Mouse (Mus musculus) liver, embryonic 14.5 days (tissue): ENCODE measurements around the gene Wdr27. TPM values are rescaled to one million over a fixed set of nuclear protein-coding genes. Genes with fewer than 3 reads are reported as not detected.

Experiments used
- ATAC-seq: fragments of 200-750 bp; cut with Nextera tagmentation; 2 replicates; pipeline ENCODE4 v1.8.0; 2017; ENCODE audit warnings: moderate number of reproducible peaks, mild to moderate bottlenecking, moderate library complexity; ENCODE audit not compliant: insufficient read depth
- DNase-seq, 3 experiments: peaks; one replicate each; pipeline ENCODE4 v3.0.0-alpha.2; 2012 to 2013; ENCODE audit warnings: low read depth in 3 of 3, low spot score in 3 of 3
- H3K27ac ChIP-seq: fragments of 300-500 bp; sonication (generic); 2 replicates; pipeline ENCODE4 v1.5.1; 2014; ENCODE audit warnings: moderate library complexity, mild to moderate bottlenecking, control low read depth, inconsistent platforms
- H3K27me3 ChIP-seq: fragments of 300-500 bp; sonication (generic); 2 replicates; pipeline ENCODE4 v1.6.1; 2014; ENCODE audit warnings: mild to moderate bottlenecking, low read length, moderate library complexity; ENCODE audit not compliant: control insufficient read depth, insufficient read depth
- H3K36me3 ChIP-seq: fragments of 300-500 bp; sonication (generic); replicated peaks from 2 replicates; pipeline ENCODE4 v1.6.1; 2014; ENCODE audit warnings: low read depth; ENCODE audit not compliant: control insufficient read depth, insufficient read depth
- H3K4me1 ChIP-seq, 2 experiments: fragments of 200-500 bp in 1 of 2; fragments of 300-500 bp in 1 of 2; sonication (generic) in 1 of 2; replicated peaks; 2 replicates each; pipeline ENCODE4 v1.6.1; 2012 to 2014; ENCODE audit warnings: antibody characterized with exemption in 1 of 2, inconsistent platforms in 1 of 2, low read length in 1 of 2; ENCODE audit not compliant: control insufficient read depth in 2 of 2, insufficient read depth in 2 of 2
- H3K4me2 ChIP-seq: fragments of 300-500 bp; sonication (generic); 2 replicates; pipeline ENCODE4 v1.6.1; 2014; ENCODE audit warnings: low read depth, mild to moderate bottlenecking, control low read depth, moderate library complexity
- H3K4me3 ChIP-seq, 2 experiments: fragments of 200-500 bp in 1 of 2; fragments of 300-500 bp in 1 of 2; sonication (generic) in 1 of 2; 2 replicates each; pipeline ENCODE4 v1.5.1; 2012 to 2014; ENCODE audit warnings: low read depth in 2 of 2, low read length in 2 of 2, mild to moderate bottlenecking in 2 of 2, control low read depth in 1 of 2, inconsistent platforms in 1 of 2, moderate library complexity in 1 of 2; ENCODE audit not compliant: insufficient read depth in 1 of 2
- H3K9ac ChIP-seq: fragments of 300-500 bp; sonication (generic); replicated peaks from 2 replicates; pipeline ENCODE4 v1.6.1; 2014; ENCODE audit warnings: mild to moderate bottlenecking, control low read depth, moderate library complexity
- H3K9me3 ChIP-seq: fragments of 300-500 bp; sonication (generic); 2 replicates; pipeline ENCODE4 v1.6.1; 2016; ENCODE audit warnings: low read length, mixed read lengths; ENCODE audit not compliant: control insufficient read depth
- CTCF ChIP-seq: IDR thresholded peaks from 2 replicates; pipeline ENCODE4 v1.5.1; 2016; ENCODE audit warnings: antibody characterized with exemption, low read depth, control low read depth
- EP300 ChIP-seq: IDR thresholded peaks from 2 replicates; pipeline ENCODE4 v1.6.1; 2016; ENCODE audit warnings: antibody characterized with exemption, low read depth
- WGBS: fragments of 180-500 bp; shearing (Covaris S2); extraction: QIAGEN DNeasy Blood & Tissue Kit; methylation state at CpG from one replicate; pipeline ENCODE4 v1.1.7; 2014; ENCODE audit not compliant: insufficient replicate concordance; 5-methylcytosine and 5-hydroxymethylcytosine counted together
- polyA plus RNA-seq, 2 experiments: library from polyadenylated mRNA; depleted of rRNA in 1 of 2; stranded (reverse) in 1 of 2; unstranded in 1 of 2; fragments of >200 nt; fragmentation: Nextera tagmentation in 1 of 2; extraction: Ambion mirVana in 1 of 2; gene quantifications; 2 replicates each; pipeline versions ENCODE4 v1.2.1 to v1.2.3; 2012 to 2014

The Wdr27 gene
- polyA plus RNA-seq, 2 experiments = 0.51 to 0.79 TPM

GRCm38 (mm10) chr17:14812631-14813030 is 130.3 kb downstream of the Wdr27 start:
- no peaks in the 10 kb centered on the region for H3K4me1 ChIP-seq
- TF ChIP-seq CTCF = no peak
- no peak overlapping the region for H3K27ac ChIP-seq
- H3K27me3 ChIP-seq = no peaks in the 10 kb centered on the region
- H3K9ac ChIP-seq = no peak overlapping the region
- no peaks in the 10 kb centered on the region for H3K36me3 ChIP-seq
- H3K4me2 ChIP-seq = no peak overlapping the region
- no peak overlapping the region for H3K4me3 ChIP-seq
- WGBS = 62% methylated on average over 6 of the region's 6 CpGs
- ATAC-seq (no peak), DNase-seq (no peak)
- H3K9me3 ChIP-seq = no peaks in the 10 kb centered on the region

GRCm38 (mm10) chr17:14812033-14812432 is 130.9 kb downstream of the Wdr27 start:
- Histone ChIP-seq H3K9me3 (no peaks in the 10 kb centered on the region), H3K4me2 (no peak overlapping the region), H3K4me1 (no peaks in the 10 kb centered on the region), H3K4me3 (no peak overlapping the region), H3K36me3 (no peaks in the 10 kb centered on the region), H3K9ac (no peak overlapping the region), H3K27ac (no peak overlapping the region), H3K27me3 (no peaks in the 10 kb centered on the region)
- WGBS = 69% methylated on average over 8 of the region's 8 CpGs
- ATAC-seq (no peak), DNase-seq (no peak)
- TF ChIP-seq EP300 (no peak), CTCF (no peak)

- H3K4me3 ChIP-seq = no peak overlapping the region
- H3K4me1 ChIP-seq = no peaks in the 10 kb centered on the region
- 70% methylated on average over 7 of the region's 7 CpGs for WGBS
- H3K9ac ChIP-seq = no peak overlapping the region
- H3K36me3 ChIP-seq = no peaks in the 10 kb centered on the region
- H3K9me3 ChIP-seq = no peaks in the 10 kb centered on the region
- H3K27ac ChIP-seq = no peak overlapping the region
- no peak overlapping the region for H3K4me2 ChIP-seq
- ATAC-seq (no peak), DNase-seq (no peak)
- TF ChIP-seq CTCF = no peak
- TF ChIP-seq EP300 = no peak
- H3K27me3 ChIP-seq = no peaks in the 10 kb centered on the region
Observed at GRCm38 (mm10) chr17:14806808-14807207, 136.2 kb downstream of the Wdr27 start.

- no peak overlapping the region for H3K9ac ChIP-seq
- H3K36me3 ChIP-seq = no peaks in the 10 kb centered on the region
- H3K4me3 ChIP-seq = no peak overlapping the region
- DNase-seq (no peak), ATAC-seq (no peak)
- H3K4me2 ChIP-seq = no peak overlapping the region
- no peaks in the 10 kb centered on the region for H3K4me1 ChIP-seq
- no peak for TF ChIP-seq CTCF
- TF ChIP-seq EP300 = no peak
- WGBS = 54% methylated on average over 4 of the region's 4 CpGs
- no peak overlapping the region for H3K27ac ChIP-seq
- no peaks in the 10 kb centered on the region for H3K9me3 ChIP-seq
- H3K27me3 ChIP-seq = no peaks in the 10 kb centered on the region
Observed at GRCm38 (mm10) chr17:14799243-14799642, 143.7 kb downstream of the Wdr27 start.

- no peaks in the 10 kb centered on the region for H3K4me1 ChIP-seq
- no peaks in the 10 kb centered on the region for H3K27me3 ChIP-seq
- no peak overlapping the region for H3K27ac ChIP-seq
- no peaks in the 10 kb centered on the region for H3K9me3 ChIP-seq
- 74% methylated on average over 4 of the region's 4 CpGs for WGBS
- H3K9ac ChIP-seq = no peak overlapping the region
- no peaks in the 10 kb centered on the region for H3K36me3 ChIP-seq
- DNase-seq = no peak
- no peak overlapping the region for H3K4me3 ChIP-seq
- no peak for ATAC-seq
- no peak overlapping the region for H3K4me2 ChIP-seq
- TF ChIP-seq CTCF (no peak), EP300 (no peak)
Observed at GRCm38 (mm10) chr17:14795074-14795473, 147.9 kb downstream of the Wdr27 start.
